Mouse (Mus musculus) gastrocnemius, postnatal 25 days (tissue): ENCODE results near the gene Abcc5. TPM values are rescaled to one million over a fixed set of nuclear protein-coding genes. Genes with fewer than 3 reads are reported as not detected.
"Not testable (repeated sequence)": the region's sequence is repeated elsewhere in the genome, so short reads cannot be mapped to it uniquely, and the experiment has no call there.

ENCODE experiments used
- DNase-seq: peaks from one replicate; pipeline ENCODE4 v3.0.0; 2022
- long read RNA-seq, 2 experiments: library from polyadenylated mRNA; stranded (forward); transcript quantifications; one replicate each; pipeline ENCODE4 v2.0.0; 2021
- total RNA-seq, 2 experiments: library from RNA; stranded (reverse); gene quantifications; 1 replicate in 1 of 2; 2 replicates in 1 of 2; pipeline ENCODE4 v1.2.3; 2021

The Abcc5 gene
- total RNA-seq = 10 to 100 TPM; 51.1 to 53.5 TPM
- long read RNA-seq, experiment 1, partial matches to known transcripts = 6 of 13 reads
- long read RNA-seq, experiment 1, other reads (novel, unspliced or antisense) = 6 of 13 reads
- long read RNA-seq, experiment 2, full-length matches to known transcripts = 3 of 29 reads
- long read RNA-seq, experiment 2, partial matches to known transcripts = 21 of 29 reads
- long read RNA-seq, experiment 2, other reads (novel, unspliced or antisense) = 5 of 29 reads

GRCm38 (mm10) chr16:20425855-20426598 lies at the start of gene Abcc5:
Gene Abcc5 (minus strand): TSS chr16:20426394.
- DNase-seq = peak; percentile 90

DNA sequence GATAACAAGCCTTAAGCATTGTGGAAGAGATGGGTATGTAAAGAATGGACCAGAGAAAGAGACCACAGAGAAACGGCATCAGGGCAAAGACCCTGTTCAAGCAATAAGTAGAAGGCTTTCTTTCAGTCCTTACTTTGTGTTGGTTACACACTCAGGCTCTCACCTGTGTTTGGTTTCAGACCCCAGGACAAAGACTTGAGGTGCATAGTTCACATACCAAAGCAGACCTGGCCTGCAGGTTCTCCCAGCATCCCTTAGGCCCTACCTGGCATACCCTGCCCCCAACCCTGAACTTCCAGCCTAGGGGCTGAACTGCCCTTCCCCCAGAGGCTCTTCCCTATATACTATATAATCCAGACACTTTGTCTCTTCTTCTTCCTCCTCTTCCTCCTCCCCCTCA lies 49.1 kb upstream of the Abcc5 start:
- DNase-seq = no peak

- no peak for DNase-seq
Measured at GRCm38 (mm10) chr16:20474786-20475185, 48.6 kb upstream of the Abcc5 start.

GRCm38 (mm10) chr16:20474211-20474610 lies 48.0 kb upstream of the Abcc5 start:
- no peak for DNase-seq

GRCm38 (mm10) chr16:20473748-20474147 lies 47.6 kb upstream of the Abcc5 start:
- DNase-seq = no peak

DNA sequence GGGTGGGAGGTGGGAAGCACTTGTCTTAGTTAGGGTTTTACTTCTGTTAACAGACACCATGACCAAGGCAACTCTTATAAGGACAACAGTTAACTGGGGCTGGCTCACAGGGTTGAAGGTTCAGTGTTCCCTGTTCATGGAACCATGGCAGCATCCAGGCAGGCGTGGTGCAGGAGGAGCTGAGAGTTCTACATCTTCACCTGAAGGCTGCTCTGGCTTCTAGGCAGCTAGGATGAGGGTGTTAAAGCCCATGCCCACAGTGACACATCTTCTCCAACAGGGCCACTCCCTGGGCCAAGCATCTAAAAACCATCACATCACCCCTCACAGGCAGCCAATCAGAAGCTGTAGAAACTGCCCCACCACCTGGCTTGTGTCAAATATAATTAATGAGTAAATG lies 45.5 kb upstream of the Abcc5 start:
- DNase-seq = no peak

GRCm38 (mm10) chr16:20470981-20471380 lies 44.8 kb upstream of the Abcc5 start:
- no peak for DNase-seq

GRCm38 (mm10) chr16:20464725-20465124 lies 38.5 kb upstream of the Abcc5 start:
- no peak for DNase-seq

DNA sequence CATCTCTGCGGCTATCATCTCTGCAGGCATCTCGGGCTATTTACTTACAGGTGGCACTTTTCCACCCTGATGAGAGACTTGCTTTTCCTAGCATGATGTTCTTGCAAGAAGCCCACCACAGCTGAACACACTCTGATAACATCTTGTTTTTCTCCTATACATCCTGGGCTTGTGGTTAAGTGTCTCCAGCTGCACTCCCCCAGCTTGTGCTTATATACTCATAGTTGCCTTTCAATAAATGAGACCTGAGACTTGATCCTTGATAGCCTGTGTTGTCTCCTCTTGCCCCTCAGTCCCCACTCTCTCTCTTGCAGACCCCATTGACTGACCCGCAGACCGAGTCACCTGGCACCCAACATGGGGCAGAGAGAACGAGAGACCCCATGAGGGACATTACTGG lies 32.5 kb upstream of the Abcc5 start:
- DNase-seq = not testable (repeated sequence)

GRCm38 (mm10) chr16:20456106-20456505 lies 29.9 kb upstream of the Abcc5 start:
- no peak for DNase-seq

DNA sequence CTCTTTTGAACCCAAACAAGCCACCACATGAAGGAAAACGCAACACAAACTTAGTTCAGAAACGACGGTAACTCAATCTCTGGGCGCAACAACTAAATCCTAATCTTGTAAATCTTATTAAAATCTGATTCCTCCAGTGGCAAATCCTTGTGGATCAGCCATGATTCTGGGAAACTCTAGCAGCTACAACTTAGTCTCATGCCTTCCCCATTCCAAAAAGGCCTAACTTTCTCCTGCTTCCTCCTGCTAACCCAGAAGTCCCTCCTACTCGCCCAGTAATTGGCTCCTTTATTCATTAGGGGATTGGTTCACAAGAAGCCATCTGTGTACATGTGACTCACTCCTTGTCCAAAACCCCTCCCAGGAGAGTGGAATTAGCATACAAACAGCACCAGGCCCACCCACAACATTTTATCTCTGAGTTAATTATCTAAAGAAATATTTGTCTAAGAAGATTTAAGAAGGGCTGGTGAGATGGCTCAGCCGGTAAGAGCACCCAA lies 28.0 kb upstream of the Abcc5 start:
- DNase-seq = no peak

GRCm38 (mm10) chr16:20451774-20452173 lies 25.6 kb upstream of the Abcc5 start:
- DNase-seq = no peak

- no peak for DNase-seq
Measured at GRCm38 (mm10) chr16:20445871-20446270, 19.7 kb upstream of the Abcc5 start.

GRCm38 (mm10) chr16:20444831-20445388 lies 18.7 kb upstream of the Abcc5 start:
- DNase-seq = no peak

GRCm38 (mm10) chr16:20442871-20443270 lies 16.7 kb upstream of the Abcc5 start:
- DNase-seq = peak; percentile 48

GRCm38 (mm10) chr16:20438673-20439415 lies 12.7 kb upstream of the Abcc5 start:
- DNase-seq = no peak

- not testable (repeated sequence) for DNase-seq
Measured at GRCm38 (mm10) chr16:20438046-20438445, 11.9 kb upstream of the Abcc5 start.

- DNase-seq = no peak
Measured at GRCm38 (mm10) chr16:20436281-20436680, 10.1 kb upstream of the Abcc5 start.

DNA sequence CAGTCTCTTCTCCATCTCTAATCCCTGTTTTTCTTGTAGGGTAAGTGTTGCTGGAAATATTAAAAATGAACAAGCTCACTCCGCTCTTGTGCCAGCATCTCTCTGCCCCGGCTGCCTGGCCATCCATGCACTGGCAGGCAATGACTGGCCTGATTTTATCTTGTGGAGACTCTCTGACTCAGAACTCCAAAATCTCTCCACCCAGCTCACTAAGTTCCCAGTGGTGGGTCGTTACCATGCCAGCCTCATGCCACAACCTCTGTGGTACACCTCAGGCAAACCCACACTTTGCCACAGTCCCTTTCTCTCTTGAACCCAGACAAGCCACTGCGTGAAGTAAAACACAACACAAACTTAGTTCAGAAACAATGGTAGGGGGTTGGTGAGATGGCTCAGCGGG lies 3.1 kb upstream of the Abcc5 start:
- no peak for DNase-seq

DNA sequence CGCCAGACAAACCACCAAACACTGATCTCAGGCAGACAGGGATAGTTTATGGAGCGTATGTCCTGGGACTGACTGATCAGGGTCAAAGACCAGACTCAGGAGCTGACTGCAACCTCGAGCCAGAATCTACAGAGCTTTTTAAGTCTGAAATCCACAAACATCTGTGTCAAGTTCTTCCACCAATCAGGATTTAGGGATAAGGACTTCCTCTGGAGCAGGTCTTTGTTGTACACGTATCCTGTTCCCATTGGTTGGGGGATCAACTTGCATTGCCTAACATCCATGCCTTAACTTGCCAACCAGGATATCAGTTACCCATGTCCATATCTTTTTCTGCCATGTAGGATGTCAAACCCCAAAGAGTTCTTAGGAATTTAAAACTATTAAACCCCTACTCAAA lies 1.4 kb upstream of the Abcc5 start:
- no peak for DNase-seq

DNA sequence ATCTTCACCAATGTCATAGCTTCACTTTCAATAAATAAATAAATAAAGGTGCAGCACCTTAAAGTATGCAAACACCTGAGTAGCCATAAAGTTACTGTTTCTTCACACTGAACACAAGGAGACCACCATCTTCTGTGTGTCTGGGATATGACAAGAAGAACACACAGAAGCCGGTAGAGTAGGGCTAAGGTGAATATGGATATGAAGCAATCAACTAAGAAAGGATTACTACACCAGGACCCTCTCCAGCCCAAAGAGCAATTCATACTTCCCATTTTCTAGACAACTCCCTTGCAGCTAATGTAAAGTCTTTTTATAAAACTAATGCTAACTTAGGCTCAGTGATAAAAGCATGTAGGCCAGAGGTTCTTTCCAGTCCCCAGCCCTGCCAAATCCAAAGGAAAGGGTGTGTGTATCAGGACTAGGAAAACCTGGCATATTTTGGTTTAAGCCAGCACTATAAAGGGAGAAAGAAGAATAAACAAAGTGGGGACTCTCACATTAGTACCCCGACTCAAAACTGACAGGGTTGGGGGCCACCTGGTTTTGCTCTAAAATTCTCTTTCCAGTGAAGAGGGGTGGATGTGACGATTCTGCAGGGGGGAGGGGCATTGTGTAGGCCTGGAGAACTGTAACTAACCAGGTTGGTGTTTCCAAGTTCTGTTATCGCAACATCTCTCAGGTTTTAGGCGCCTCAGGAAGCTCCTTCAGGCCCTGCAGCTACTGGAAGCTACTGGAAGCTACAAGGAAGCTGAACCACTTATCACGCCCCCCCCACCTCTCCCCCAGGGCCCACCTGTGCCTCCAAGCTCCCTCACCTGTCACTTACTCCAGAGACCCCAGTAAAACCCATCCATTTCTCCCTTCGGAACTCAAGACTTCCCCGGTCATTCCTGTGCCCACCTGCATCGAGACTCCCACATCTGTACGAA lies 1.2 kb downstream of the Abcc5 start:
- no peak for DNase-seq
